Mouse (Mus musculus): ENCODE measurements at regions not wholly inside any gene's neighbourhood (a gene's known extent, or its start where the extent isn't known, plus 50 kb on each side); places are given as distances from the start of the nearest gene placed in this dataset.

GRCm38 (mm10) chr3:52929827-52930605 is 87.0 kb downstream of the Cog6 start:
- DNase-seq (ENCODE audit: low spot score), result no peak

- DNase-seq (ENCODE audit: low spot score), result no peak
Observed at GRCm38 (mm10) chr3:52927361-52927841, 89.6 kb downstream of the Cog6 start.

- DNase-seq (ENCODE audit: low spot score), result no peak
Observed at GRCm38 (mm10) chr3:52926549-52926948, 90.5 kb downstream of the Cog6 start.

GRCm38 (mm10) chr3:52925223-52925622 is 91.8 kb downstream of the Cog6 start:
- no peak for DNase-seq (ENCODE audit: low spot score)

- DNase-seq (ENCODE audit: low spot score), result no peak
Observed at GRCm38 (mm10) chr3:52924631-52925030, 92.4 kb downstream of the Cog6 start.

GRCm38 (mm10) chr3:52923824-52924559 is 93.0 kb downstream of the Cog6 start:
- DNase-seq (ENCODE audit: low spot score), result no peak

GRCm38 (mm10) chr3:52922411-52922810 is 94.6 kb downstream of the Cog6 start:
- no peak for DNase-seq (ENCODE audit: low spot score)

- DNase-seq (ENCODE audit: low spot score), result no peak
Observed at GRCm38 (mm10) chr3:52906823-52907564, 110.0 kb downstream of the Cog6 start.

- DNase-seq (ENCODE audit: low spot score), result no peak
Observed at GRCm38 (mm10) chr3:52904028-52904427, 113.0 kb downstream of the Cog6 start.

GRCm38 (mm10) chr3:52897665-52898064 is 119.4 kb downstream of the Cog6 start:
- DNase-seq (ENCODE audit: low spot score), result no peak

- no peak for DNase-seq (ENCODE audit: low spot score)
Observed at GRCm38 (mm10) chr3:52896462-52896861, 120.6 kb downstream of the Cog6 start.

- DNase-seq (ENCODE audit: low spot score), result no peak
Observed at GRCm38 (mm10) chr3:52895751-52896150, 121.3 kb downstream of the Cog6 start.

- DNase-seq (ENCODE audit: low spot score), result no peak
Observed at GRCm38 (mm10) chr3:52894812-52895211, 122.2 kb downstream of the Cog6 start.

- no peak for DNase-seq (ENCODE audit: low spot score)
Observed at GRCm38 (mm10) chr3:52889156-52889715, 127.8 kb downstream of the Cog6 start.

- DNase-seq (ENCODE audit: low spot score), result no peak
Observed at GRCm38 (mm10) chr3:52881981-52882380, 135.1 kb downstream of the Cog6 start.

- no peak for DNase-seq (ENCODE audit: low spot score)
Observed at GRCm38 (mm10) chr3:52881139-52881538, 135.9 kb downstream of the Cog6 start.

- no peak for DNase-seq (ENCODE audit: low spot score)
Observed at GRCm38 (mm10) chr3:52879700-52880099, 137.3 kb downstream of the Cog6 start.

GRCm38 (mm10) chr3:52878334-52878733 is 138.7 kb downstream of the Cog6 start:
- no peak for DNase-seq (ENCODE audit: low spot score)

- no peak for DNase-seq (ENCODE audit: low spot score)
Observed at GRCm38 (mm10) chr3:52872260-52872659, 144.8 kb downstream of the Cog6 start.

GRCm38 (mm10) chr3:52863146-52863849 is 153.7 kb downstream of the Cog6 start:
- DNase-seq (ENCODE audit: low spot score), result no peak

GRCm38 (mm10) chr3:52862026-52862425 is 155.0 kb downstream of the Cog6 start:
- DNase-seq (ENCODE audit: low spot score), result no peak
